Mouse (Mus musculus): ENCODE measurements at regions not wholly inside any gene's neighbourhood (a gene's known extent, or its start where the extent isn't known, plus 50 kb on each side); places are given as distances from the start of the nearest gene placed in this dataset.

DNA sequence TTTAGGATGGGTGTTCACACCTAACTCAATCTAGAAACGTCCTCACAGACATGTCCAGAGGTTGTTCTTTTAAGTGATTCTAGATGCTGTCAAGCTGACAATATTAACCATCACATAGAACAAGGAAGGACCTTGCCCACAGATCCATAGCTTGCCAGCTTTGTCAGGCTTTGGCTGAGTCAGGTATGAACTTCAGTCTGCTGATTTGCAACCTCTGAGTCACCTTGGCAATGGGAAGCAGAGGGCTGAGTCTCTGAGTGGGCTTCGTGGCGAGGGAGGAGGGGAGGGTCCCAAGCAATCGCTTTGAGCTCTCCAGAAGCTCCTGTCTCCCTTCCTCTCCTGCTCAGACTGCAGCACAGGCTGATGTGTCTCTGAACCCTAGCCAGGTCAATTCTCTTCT, 74.9 kb upstream of the Ctbp2 start:
- Histone ChIP-seq H3K27ac (ENCODE audit: low read length) (no peak overlapping the region), H3K36me3 (ENCODE audit: control insufficient read depth, insufficient read depth) (no peaks in the 10 kb centered on the region), H3K9ac (replicated peaks; ENCODE audit: low read depth, low read length) (no peak overlapping the region), H3K4me2 (ENCODE audit: low read length) (no peak overlapping the region), H3K9me3 (ENCODE audit: control insufficient read depth, low read length) (no peaks in the 10 kb centered on the region), H3K27me3 (replicated peaks; ENCODE audit: control insufficient read depth, insufficient read depth, low read length) (peaks cover under 1% of the 10 kb centered on the region; the same call in 1 of the 2 replicates), H3K4me3 (replicated peaks; ENCODE audit: low read length) (no peak overlapping the region), H3K4me1 (replicated peaks; ENCODE audit: control insufficient read depth, insufficient read depth, low read length) (no peaks in the 10 kb centered on the region)
- ATAC-seq: no peak
- WGBS: 81% methylated on average over 4 of the region's 4 CpGs

DNA sequence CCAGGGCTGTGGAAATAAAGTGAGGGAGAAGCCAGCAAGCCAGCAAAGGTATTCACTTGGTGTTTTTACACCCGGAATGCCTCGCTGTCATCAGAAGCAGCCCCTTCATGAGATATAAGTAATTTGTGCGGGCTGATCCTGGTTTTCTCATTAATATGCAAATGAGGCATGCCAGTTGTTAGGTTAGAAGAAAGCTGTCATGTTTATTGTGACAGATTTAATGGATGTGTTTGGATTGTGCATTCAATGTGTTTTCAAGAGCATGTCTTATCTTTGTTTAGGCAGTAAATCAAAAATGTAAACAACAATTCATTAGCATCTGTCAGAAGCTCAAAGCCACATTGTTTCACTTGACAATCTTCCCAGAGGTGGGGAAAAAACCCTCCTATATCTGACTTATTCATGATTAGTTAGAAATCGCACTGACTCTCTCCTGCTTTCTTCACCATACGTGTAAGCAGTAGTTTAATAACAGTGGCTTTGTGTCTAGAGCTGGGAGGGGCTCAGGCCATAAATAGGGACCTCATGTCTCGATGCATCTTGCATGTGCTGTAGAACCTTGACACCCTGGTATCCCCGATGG, 65.8 kb upstream of the Ctbp2 start:
- WGBS: 12% methylated on average over 7 of the region's 7 CpGs
- H3K4me3 ChIP-seq (replicated peaks; ENCODE audit: low read length): no peak overlapping the region
- H3K27ac ChIP-seq (ENCODE audit: low read length): no peak overlapping the region
- peaks cover 9% of the 10 kb centered on the region for H3K4me1 ChIP-seq (replicated peaks; ENCODE audit: control insufficient read depth, insufficient read depth, low read length)
- ATAC-seq: peak; percentile 81
- no peaks in the 10 kb centered on the region for H3K9me3 ChIP-seq (ENCODE audit: control insufficient read depth, low read length)
- H3K9ac ChIP-seq (replicated peaks; ENCODE audit: low read depth, low read length): no peak overlapping the region
- peaks cover 11% of the 10 kb centered on the region for H3K27me3 ChIP-seq (replicated peaks; ENCODE audit: control insufficient read depth, insufficient read depth, low read length)
- no peak overlapping the region for H3K4me2 ChIP-seq (ENCODE audit: low read length)
- no peaks in the 10 kb centered on the region for H3K36me3 ChIP-seq (ENCODE audit: control insufficient read depth, insufficient read depth)

DNA sequence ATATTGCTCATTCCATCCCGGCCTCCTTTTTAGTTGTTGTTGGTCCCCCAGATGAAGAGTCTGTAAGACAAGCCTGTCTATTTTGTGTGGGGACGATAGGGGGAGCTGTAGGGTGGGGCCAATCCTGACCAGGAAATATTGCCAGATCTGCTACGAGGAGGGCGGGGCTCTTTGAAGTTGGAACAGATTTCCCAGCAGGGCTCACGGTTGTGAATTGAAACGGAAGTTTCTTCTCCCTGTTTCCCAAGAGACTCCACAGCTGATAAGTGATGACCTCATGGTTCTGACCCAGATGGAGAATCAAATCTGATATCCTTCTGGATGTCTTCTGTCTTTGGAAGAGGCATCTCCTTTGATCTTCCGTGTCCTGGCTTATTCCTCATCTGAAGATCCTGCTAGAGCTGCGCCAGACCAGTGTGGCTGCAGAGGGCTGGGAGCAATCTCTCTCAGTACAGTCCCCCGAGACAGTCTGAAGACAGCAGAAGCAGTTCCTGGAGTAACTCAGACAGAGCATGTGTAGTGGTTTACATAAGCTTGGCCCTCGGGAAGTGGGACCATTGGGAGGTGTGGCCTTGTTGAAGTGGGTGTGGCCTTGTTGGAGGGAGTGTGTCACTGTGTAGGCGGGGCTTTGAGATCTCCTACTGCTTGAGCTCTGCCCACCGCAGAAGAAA, 61.9 kb upstream of the Ctbp2 start:
- WGBS: 20% methylated on average over 12 of the region's 12 CpGs
- Histone ChIP-seq H3K9me3 (ENCODE audit: control insufficient read depth, low read length) (no peaks in the 10 kb centered on the region), H3K4me2 (ENCODE audit: low read length) (peak overlapping the region; percentile 22), H3K27ac (ENCODE audit: low read length) (no peak overlapping the region), H3K4me1 (replicated peaks; ENCODE audit: control insufficient read depth, insufficient read depth, low read length) (peaks cover 9% of the 10 kb centered on the region), H3K4me3 (replicated peaks; ENCODE audit: low read length) (no peak overlapping the region), H3K9ac (replicated peaks; ENCODE audit: low read depth, low read length) (no peak overlapping the region), H3K27me3 (replicated peaks; ENCODE audit: control insufficient read depth, insufficient read depth, low read length) (peaks cover 9% of the 10 kb centered on the region; the same call in 1 of the 2 replicates), H3K36me3 (ENCODE audit: control insufficient read depth, insufficient read depth) (no peaks in the 10 kb centered on the region)
- ATAC-seq: 0 out of 2 replicates have a peak, but pooled peaks have one; percentile 24

DNA sequence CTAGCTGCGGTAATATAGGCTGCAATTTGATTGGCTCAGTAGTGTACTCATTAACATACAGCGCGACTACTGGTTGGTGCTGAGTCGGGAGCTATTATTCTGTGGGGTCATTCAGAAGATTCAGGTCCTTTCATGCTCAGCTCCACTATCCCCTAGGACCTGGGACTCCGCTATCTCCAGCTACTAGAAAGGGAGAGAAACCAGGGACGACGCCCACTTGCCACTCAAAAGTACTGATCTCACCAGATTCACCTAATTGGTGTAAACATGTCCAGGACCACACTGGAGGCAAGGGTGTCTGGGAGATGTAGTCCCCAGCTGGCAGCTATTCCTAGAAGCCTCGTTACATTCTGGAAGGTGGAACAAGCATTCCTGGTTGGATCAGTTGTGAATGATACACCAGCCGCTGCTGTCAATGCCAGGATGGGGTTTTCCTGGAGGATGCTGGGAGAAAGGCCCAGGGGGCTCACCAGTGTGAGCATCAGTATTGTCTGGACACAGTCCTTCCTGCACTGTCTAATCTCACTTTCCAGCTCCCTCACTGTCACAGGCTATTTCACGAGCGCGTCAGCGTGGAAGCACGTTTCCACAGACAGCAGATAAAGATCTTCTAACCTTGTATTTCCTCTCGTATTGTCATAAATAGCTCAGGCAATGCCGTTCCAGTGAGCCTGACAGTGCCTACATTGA, 60.9 kb upstream of the Ctbp2 start:
- peak; percentile 47; the same call in 1 of the 2 replicates for ATAC-seq
- Histone ChIP-seq H3K27ac (ENCODE audit: low read length) (no peak overlapping the region), H3K4me2 (ENCODE audit: low read length) (peak overlapping the region; percentile 30), H3K27me3 (replicated peaks; ENCODE audit: control insufficient read depth, insufficient read depth, low read length) (peaks cover 9% of the 10 kb centered on the region; the same call in 1 of the 2 replicates), H3K36me3 (ENCODE audit: control insufficient read depth, insufficient read depth) (no peaks in the 10 kb centered on the region), H3K9ac (replicated peaks; ENCODE audit: low read depth, low read length) (no peak overlapping the region), H3K4me3 (replicated peaks; ENCODE audit: low read length) (0 out of 2 replicates have a peak overlapping the region, but pooled peaks have one; percentile 16), H3K4me1 (replicated peaks; ENCODE audit: control insufficient read depth, insufficient read depth, low read length) (peaks cover 4% of the 10 kb centered on the region), H3K9me3 (ENCODE audit: control insufficient read depth, low read length) (no peaks in the 10 kb centered on the region)
- WGBS: 54% methylated on average over 16 of the region's 16 CpGs

DNA sequence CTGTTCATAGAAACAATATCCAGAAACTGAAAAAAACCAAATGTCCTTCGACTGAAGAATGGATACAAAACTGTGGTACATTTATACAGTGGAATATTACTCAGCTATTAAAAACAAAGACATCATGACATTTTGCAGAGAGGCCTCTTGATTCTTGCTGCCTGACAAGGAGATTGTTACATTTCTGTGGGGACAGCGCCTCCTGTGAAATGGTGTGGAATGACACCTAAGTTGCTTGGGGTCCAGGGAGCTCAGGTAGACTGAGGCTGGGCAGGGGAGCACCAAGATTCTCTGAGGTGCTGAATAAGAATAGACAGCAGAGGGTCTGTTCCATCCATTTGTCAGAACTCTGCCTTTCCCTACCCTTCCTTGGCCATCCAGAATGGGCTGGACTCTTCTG, 57.2 kb upstream of the Ctbp2 start:
- Histone ChIP-seq H3K4me3 (replicated peaks; ENCODE audit: low read length) (no peak overlapping the region), H3K27me3 (replicated peaks; ENCODE audit: control insufficient read depth, insufficient read depth, low read length) (peaks cover 3% of the 10 kb centered on the region; the same call in 1 of the 2 replicates), H3K9me3 (ENCODE audit: control insufficient read depth, low read length) (no peaks in the 10 kb centered on the region), H3K36me3 (ENCODE audit: control insufficient read depth, insufficient read depth) (no peaks in the 10 kb centered on the region), H3K4me2 (ENCODE audit: low read length) (no peak overlapping the region), H3K9ac (replicated peaks; ENCODE audit: low read depth, low read length) (no peak overlapping the region), H3K4me1 (replicated peaks; ENCODE audit: control insufficient read depth, insufficient read depth, low read length) (0 out of 2 replicates have a peak, but pooled peaks cover 6% of the 10 kb centered on the region), H3K27ac (ENCODE audit: low read length) (no peak overlapping the region)
- WGBS: 49% methylated on average over 2 of the region's 2 CpGs
- no peak for ATAC-seq

DNA sequence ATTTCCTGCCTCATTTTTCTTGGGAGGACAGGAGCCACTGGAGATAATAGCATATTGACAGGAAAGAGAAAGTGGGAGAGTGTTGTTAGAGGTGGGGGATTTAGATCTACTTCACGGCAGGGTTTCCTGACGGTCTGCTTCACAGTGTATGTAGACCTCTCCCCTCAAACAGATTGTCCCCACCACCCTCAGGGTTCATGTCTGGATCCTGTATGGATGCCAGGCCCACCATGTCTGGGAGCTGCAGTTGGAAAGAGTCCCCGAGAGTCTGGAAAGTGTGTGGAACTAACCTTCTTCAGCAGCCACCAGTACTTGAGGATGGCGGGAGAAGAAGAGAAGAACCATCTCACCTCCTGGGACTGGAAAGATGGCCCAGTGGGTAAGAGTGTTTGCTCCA, 53.0 kb upstream of the Ctbp2 start:
- no peak for ATAC-seq
- Histone ChIP-seq H3K27ac (ENCODE audit: low read length) (no peak overlapping the region), H3K4me2 (ENCODE audit: low read length) (no peak overlapping the region), H3K4me3 (replicated peaks; ENCODE audit: low read length) (no peak overlapping the region), H3K4me1 (replicated peaks; ENCODE audit: control insufficient read depth, insufficient read depth, low read length) (0 out of 2 replicates have a peak, but pooled peaks cover 6% of the 10 kb centered on the region), H3K27me3 (replicated peaks; ENCODE audit: control insufficient read depth, insufficient read depth, low read length) (no peaks in the 10 kb centered on the region), H3K9ac (replicated peaks; ENCODE audit: low read depth, low read length) (no peak overlapping the region), H3K36me3 (ENCODE audit: control insufficient read depth, insufficient read depth) (no peaks in the 10 kb centered on the region), H3K9me3 (ENCODE audit: control insufficient read depth, low read length) (no peaks in the 10 kb centered on the region)
- 75% methylated on average over 4 of the region's 4 CpGs for WGBS

DNA sequence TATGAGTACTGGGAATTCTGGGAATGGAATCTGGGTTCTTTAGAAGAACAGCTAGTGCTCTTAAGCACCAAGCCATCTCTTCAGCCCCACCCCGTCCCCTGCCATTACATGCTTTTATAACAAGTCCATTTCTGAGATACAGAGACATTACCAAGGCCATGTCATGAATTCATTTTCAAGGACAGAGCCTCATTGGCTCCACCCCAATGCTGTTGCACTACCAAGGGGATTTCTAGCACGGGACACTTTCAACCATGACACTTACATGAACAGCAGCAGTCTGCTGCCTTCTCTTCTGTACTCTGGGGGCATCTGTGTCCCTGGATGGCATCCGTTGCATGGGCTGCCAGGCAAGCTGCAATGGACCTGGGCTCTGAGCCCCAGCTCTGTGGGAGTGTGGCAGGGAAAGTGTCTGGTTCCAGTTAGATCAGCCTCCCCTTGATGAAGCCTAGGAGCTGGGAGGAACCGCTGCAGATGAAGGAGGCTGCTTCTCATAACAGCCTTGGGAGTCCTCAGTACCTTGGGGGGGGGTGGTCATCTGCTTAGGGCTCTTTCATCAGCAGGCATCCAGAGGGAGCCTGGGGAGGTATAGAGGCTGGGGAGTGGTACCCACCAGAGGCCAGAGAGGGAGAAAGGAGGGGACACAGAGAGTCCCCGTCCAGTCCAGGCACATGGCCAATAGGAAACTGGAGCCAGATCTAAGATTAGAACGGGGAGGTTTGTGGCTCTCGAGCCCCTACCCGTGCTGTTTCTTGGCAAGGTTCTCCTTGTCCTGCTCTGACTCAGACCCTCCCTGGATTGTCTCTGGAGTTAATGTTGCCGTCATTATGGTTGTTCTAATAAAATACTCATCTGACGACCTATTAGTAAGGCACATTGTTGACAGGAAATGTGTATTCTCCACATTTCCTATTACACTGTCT, 52.4 kb upstream of the Ctbp2 start:
- Histone ChIP-seq H3K4me3 (replicated peaks; ENCODE audit: low read length) (no peak overlapping the region), H3K27ac (ENCODE audit: low read length) (no peak overlapping the region), H3K4me2 (ENCODE audit: low read length) (no peak overlapping the region), H3K4me1 (replicated peaks; ENCODE audit: control insufficient read depth, insufficient read depth, low read length) (0 out of 2 replicates have a peak, but pooled peaks cover 6% of the 10 kb centered on the region), H3K27me3 (replicated peaks; ENCODE audit: control insufficient read depth, insufficient read depth, low read length) (no peaks in the 10 kb centered on the region), H3K9ac (replicated peaks; ENCODE audit: low read depth, low read length) (no peak overlapping the region), H3K9me3 (ENCODE audit: control insufficient read depth, low read length) (no peaks in the 10 kb centered on the region), H3K36me3 (ENCODE audit: control insufficient read depth, insufficient read depth) (no peaks in the 10 kb centered on the region)
- ATAC-seq: peak; percentile 52; the same call in 1 of the 2 replicates
- 53% methylated on average over 10 of the region's 10 CpGs for WGBS

Data from forebrain, embryonic 16.5 days (tissue).